In genomic region chr17:35837487-35837886, GRCm38 (mm10) we compare ENCODE assay signal across 8 mouse cellular contexts. TPM values are rescaled to one million over a fixed set of nuclear protein-coding genes. Genes with fewer than 3 reads are reported as not detected.
DNase-seq lines count a peak whose midpoint lies in the region; ATAC-seq and TF ChIP-seq lines count a peak whose summit lies in the region.

No protein-coding gene starts in this region.

- no peak for TF ChIP-seq CTCF in left cerebral cortex, adult 2 months (IDR thresholded peaks at IDR 0.05)

- peak overlapping the region; percentile 64 for H3K4me3 ChIP-seq in left cerebral cortex, adult 2 months
- H3K4me3 ChIP-seq in forebrain, embryonic 13.5 days = peak overlapping the region; percentile 95
- peak overlapping the region; percentile 89 for H3K4me3 ChIP-seq in liver, embryonic 15.5 days (replicated peaks)
- H3K4me3 ChIP-seq in neural tube, embryonic 14.5 days (ENCODE audit: low read depth, low read length) = peak overlapping the region; percentile 93

- no peak for ATAC-seq in forebrain, embryonic 13.5 days
- no peak for ATAC-seq in liver, embryonic 15.5 days (ENCODE audit: insufficient read depth)
- ATAC-seq in neural tube, embryonic 14.5 days (ENCODE audit: low read depth) = no peak; the same call in 1 of the 2 replicates

- DNase-seq in left cerebral cortex, adult 2 months (ENCODE audit: extremely low spot score in 1 of 2, low spot score in 2 of 2) = peak in 1 of 2 experiments; percentile 58
- DNase-seq in left cerebral cortex, adult 11 months (ENCODE audit: low spot score) = no peak
- DNase-seq in adrenal gland, postnatal 36 days = peak; percentile 49 to 74
- peak; percentile 76 for DNase-seq in induced T-regulatory cell, adult 2 months (ENCODE audit: low read depth)
- DNase-seq in layer of hippocampus, adult 9-11 months = no peak

- intact Hi-C loops in left cerebral cortex, adult 2 months (cut with DNase I) = loop anchor here (2.0 to 5.0 kb wide), 2 partner anchors 37 to 80 kb away; partner anchors contain the start of genes Mrps18b and Ppp1r10

- H3K4me1 ChIP-seq in forebrain, embryonic 13.5 days = peaks cover 64% of the 10 kb centered on the region
- peaks cover 74% of the 10 kb centered on the region for H3K4me1 ChIP-seq in liver, embryonic 15.5 days (replicated peaks)
- H3K4me1 ChIP-seq in neural tube, embryonic 14.5 days (ENCODE audit: control insufficient read depth, insufficient read depth, low read length) = peaks cover 37% of the 10 kb centered on the region

- peak overlapping the region; percentile 92 for H3K4me2 ChIP-seq in forebrain, embryonic 13.5 days
- peak overlapping the region; percentile 92 for H3K4me2 ChIP-seq in liver, embryonic 15.5 days
- H3K4me2 ChIP-seq in neural tube, embryonic 14.5 days (ENCODE audit: low read depth, low read length) = peak overlapping the region; percentile 69

- peak overlapping the region; percentile 89 for H3K27ac ChIP-seq in left cerebral cortex, adult 2 months
- peak overlapping the region; percentile 100 for H3K27ac ChIP-seq in forebrain, embryonic 13.5 days
- peak overlapping the region; percentile 96 for H3K27ac ChIP-seq in liver, embryonic 15.5 days (replicated peaks)
- peak overlapping the region; percentile 97 for H3K27ac ChIP-seq in neural tube, embryonic 14.5 days (ENCODE audit: low read depth, low read length)

- H3K27me3 ChIP-seq in forebrain, embryonic 13.5 days = no peaks in the 10 kb centered on the region
- H3K27me3 ChIP-seq in liver, embryonic 15.5 days = no peaks in the 10 kb centered on the region
- H3K27me3 ChIP-seq in neural tube, embryonic 14.5 days (ENCODE audit: control insufficient read depth, insufficient read depth, low read length) = no peaks in the 10 kb centered on the region

- H3K36me3 ChIP-seq in forebrain, embryonic 13.5 days (ENCODE audit: poor library complexity, severe bottlenecking) = peaks cover 43% of the 10 kb centered on the region
- H3K36me3 ChIP-seq in liver, embryonic 15.5 days (replicated peaks) = peaks cover 45% of the 10 kb centered on the region
- H3K36me3 ChIP-seq in neural tube, embryonic 14.5 days (ENCODE audit: control insufficient read depth, insufficient read depth, low read length) = peaks cover 36% of the 10 kb centered on the region

- H3K9me3 ChIP-seq in forebrain, embryonic 13.5 days (replicated peaks) = no peaks in the 10 kb centered on the region
- no peaks in the 10 kb centered on the region for H3K9me3 ChIP-seq in liver, embryonic 15.5 days (replicated peaks)
- no peaks in the 10 kb centered on the region for H3K9me3 ChIP-seq in neural tube, embryonic 14.5 days (ENCODE audit: control insufficient read depth, low read length)

- whole genome bisulfite sequencing in forebrain, embryonic 13.5 days = under 1% methylated on average over 18 of the region's 18 CpGs
- WGBS in liver, embryonic 15.5 days (ENCODE audit: insufficient replicate concordance) = under 1% methylated on average over 18 of the region's 18 CpGs
- WGBS in neural tube, embryonic 14.5 days = 0% methylated on average over 18 of the region's 18 CpGs

- H3K9ac ChIP-seq in forebrain, embryonic 13.5 days = peak overlapping the region; percentile 100
- H3K9ac ChIP-seq in liver, embryonic 15.5 days = peak overlapping the region; percentile 92
- peak overlapping the region; percentile 98 for H3K9ac ChIP-seq in neural tube, embryonic 14.5 days (replicated peaks; ENCODE audit: low read depth, low read length)

RNA-seq across cellular contexts. Expression of gene Tubb5, which starts 0.6 kb away (rescaled TPM):
- 100 to 1,000 TPM; 417 to 433 TPM for total RNA-seq in left cerebral cortex, adult 2 months (2021)
- total RNA-seq in adrenal gland, postnatal 36 days (2021) = 100 to 1,000 TPM; 188 to 218 TPM
- 1,790 and 1,841 TPM in 2 replicates for polyA plus RNA-seq in forebrain, embryonic 13.5 days (2015; fragmentation: Nextera tagmentation; extraction: Ambion mirVana)
- polyA plus RNA-seq in liver, embryonic 15.5 days (2015; fragmentation: Nextera tagmentation; extraction: Ambion mirVana) = 379 and 391 TPM in 2 replicates
- polyA plus RNA-seq in neural tube, embryonic 14.5 days (2014; fragmentation: Nextera tagmentation; extraction: Ambion mirVana) = 1,611 and 1,626 TPM in 2 replicates

RNA-seq across cellular contexts. Expression of gene Mdc1, which starts 3.8 kb away (rescaled TPM):
- total RNA-seq in left cerebral cortex, adult 2 months (2021) = 10 to 100 TPM; 14.6 to 17.8 TPM
- 10 to 100 TPM; 18.3 to 18.7 TPM for total RNA-seq in adrenal gland, postnatal 36 days (2021)
- polyA plus RNA-seq in forebrain, embryonic 13.5 days (2015; fragmentation: Nextera tagmentation; extraction: Ambion mirVana) = 15.1 and 18.4 TPM in 2 replicates
- 8.5 and 9.1 TPM in 2 replicates for polyA plus RNA-seq in liver, embryonic 15.5 days (2015; fragmentation: Nextera tagmentation; extraction: Ambion mirVana)
- polyA plus RNA-seq in neural tube, embryonic 14.5 days (2014; fragmentation: Nextera tagmentation; extraction: Ambion mirVana) = 6.0 and 8.5 TPM in 2 replicates

RNA-seq across cellular contexts. Expression of gene Flot1, which starts 14.5 kb away (rescaled TPM):
- total RNA-seq in left cerebral cortex, adult 2 months (2021) = 100 to 1,000 TPM; 137 to 144 TPM
- total RNA-seq in adrenal gland, postnatal 36 days (2021) = 10 to 100 TPM; 60.5 to 73.4 TPM
- polyA plus RNA-seq in forebrain, embryonic 13.5 days (2015; fragmentation: Nextera tagmentation; extraction: Ambion mirVana) = 57.0 and 57.7 TPM in 2 replicates
- polyA plus RNA-seq in liver, embryonic 15.5 days (2015; fragmentation: Nextera tagmentation; extraction: Ambion mirVana) = 33.7 and 42.4 TPM in 2 replicates
- polyA plus RNA-seq in neural tube, embryonic 14.5 days (2014; fragmentation: Nextera tagmentation; extraction: Ambion mirVana) = 100 and 121 TPM in 2 replicates

RNA-seq across cellular contexts. Expression of gene Ier3, which starts 16.0 kb away (rescaled TPM):
- 10 to 100 TPM; 14.7 to 17.5 TPM for total RNA-seq in left cerebral cortex, adult 2 months (2021)
- 10 to 100 TPM; 19.2 to 36.5 TPM for total RNA-seq in adrenal gland, postnatal 36 days (2021)
- 4.5 and 5.2 TPM in 2 replicates for polyA plus RNA-seq in forebrain, embryonic 13.5 days (2015; fragmentation: Nextera tagmentation; extraction: Ambion mirVana)
- polyA plus RNA-seq in liver, embryonic 15.5 days (2015; fragmentation: Nextera tagmentation; extraction: Ambion mirVana) = 22.9 and 23.7 TPM in 2 replicates
- polyA plus RNA-seq in neural tube, embryonic 14.5 days (2014; fragmentation: Nextera tagmentation; extraction: Ambion mirVana) = 4.2 and 6.9 TPM in 2 replicates

RNA-seq across cellular contexts. Expression of gene Nrm, which starts 23.6 kb away (rescaled TPM):
- total RNA-seq in left cerebral cortex, adult 2 months (2021) = 1 to 10 TPM; 2.1 to 4.1 TPM
- 1 to 10 TPM; 6.7 to 7.5 TPM for total RNA-seq in adrenal gland, postnatal 36 days (2021)
- 41.3 and 47.9 TPM in 2 replicates for polyA plus RNA-seq in forebrain, embryonic 13.5 days (2015; fragmentation: Nextera tagmentation; extraction: Ambion mirVana)
- 22.0 and 22.5 TPM in 2 replicates for polyA plus RNA-seq in liver, embryonic 15.5 days (2015; fragmentation: Nextera tagmentation; extraction: Ambion mirVana)
- 15.7 and 16.9 TPM in 2 replicates for polyA plus RNA-seq in neural tube, embryonic 14.5 days (2014; fragmentation: Nextera tagmentation; extraction: Ambion mirVana)

Comparison
In these comparisons a context has a peak if more than half of its experiments do, and no peak if none do; other contexts are left out.
1. DNase-seq: peak in adrenal gland, postnatal 36 days (2 of 2) and induced T-regulatory cell, adult 2 months (single experiment); none in left cerebral cortex, adult 11 months (single experiment) and layer of hippocampus, adult 9-11 months (single experiment).
2. Peak in every context shown above with its lines, with median percentiles within 50 percentile points of each other: H3K27ac ChIP-seq, H3K4me3 ChIP-seq, H3K4me2 ChIP-seq and H3K9ac ChIP-seq.